Mouse (Mus musculus) intestine, embryonic 15.5 days (tissue): ENCODE data around the gene Ctso. TPM values are rescaled to one million over a fixed set of nuclear protein-coding genes. Genes with fewer than 3 reads are reported as not detected.

Source experiments
- ATAC-seq: fragments of 200-750 bp; cut with Nextera tagmentation; 2 replicates; pipeline ENCODE4 v1.8.0; 2017; ENCODE audit warnings: moderate TSS enrichment, moderate library complexity
- H3K27ac ChIP-seq: fragments of 300-500 bp; sonication (generic); 2 replicates; pipeline ENCODE4 v1.5.1; 2015; ENCODE audit warnings: mild to moderate bottlenecking, inconsistent platforms
- H3K27me3 ChIP-seq: fragments of 300-500 bp; sonication (generic); replicated peaks from 2 replicates; pipeline ENCODE4 v1.6.1; 2015; ENCODE audit warnings: inconsistent platforms
- H3K36me3 ChIP-seq: fragments of 300-500 bp; sonication (generic); 2 replicates; pipeline ENCODE4 v1.6.1; 2015; ENCODE audit warnings: inconsistent platforms
- H3K4me1 ChIP-seq: fragments of 300-500 bp; sonication (generic); replicated peaks from 2 replicates; pipeline ENCODE4 v1.6.1; 2015; ENCODE audit warnings: inconsistent platforms
- H3K4me2 ChIP-seq: fragments of 300-500 bp; sonication (generic); replicated peaks from 2 replicates; pipeline ENCODE4 v1.6.1; 2015; ENCODE audit warnings: mild to moderate bottlenecking, inconsistent platforms
- H3K4me3 ChIP-seq: fragments of 300-500 bp; sonication (generic); replicated peaks from 2 replicates; pipeline ENCODE4 v1.5.1; 2015; ENCODE audit warnings: inconsistent platforms
- H3K9ac ChIP-seq: fragments of 300-500 bp; sonication (generic); 2 replicates; pipeline ENCODE4 v1.6.1; 2015; ENCODE audit warnings: inconsistent platforms
- H3K9me3 ChIP-seq: fragments of 300-500 bp; sonication (generic); 2 replicates; pipeline ENCODE4 v1.6.1; 2016; ENCODE audit warnings: inconsistent platforms
- WGBS: fragments of 180-500 bp; shearing (Covaris S2); methylation state at CpG from one replicate; pipeline ENCODE4 v1.1.7; 2015; 5-methylcytosine and 5-hydroxymethylcytosine counted together
- polyA plus RNA-seq: library from polyadenylated mRNA; unstranded; fragments of >200 nt; fragmentation: Nextera tagmentation; extraction: Ambion mirVana; gene quantifications from 2 replicates; pipeline ENCODE4 v1.2.1, GENCODE M21; 2015

Ctso gene
- polyA plus RNA-seq, 1 experiment from 2014 or later: 19.2 TPM

- Histone ChIP-seq H3K27ac (no peak overlapping the region), H3K27me3 (no peaks in the 10 kb centered on the region), H3K9ac (no peak overlapping the region), H3K9me3 (no peaks in the 10 kb centered on the region), H3K4me3 (no peak overlapping the region), H3K36me3 (no peaks in the 10 kb centered on the region), H3K4me2 (no peak overlapping the region), H3K4me1 (no peaks in the 10 kb centered on the region)
- 49% methylated on average over 9 of the region's 9 CpGs for WGBS
- ATAC-seq: no peak
Measured at GRCm38 (mm10) chr3:81926764-81927325, 5.6 kb upstream of the Ctso start.

GRCm38 (mm10) chr3:81929073-81929472, 3.3 kb upstream of the Ctso start:
- Histone ChIP-seq H3K36me3 (no peaks in the 10 kb centered on the region), H3K9ac (no peak overlapping the region), H3K4me1 (no peaks in the 10 kb centered on the region), H3K27me3 (no peaks in the 10 kb centered on the region), H3K4me3 (no peak overlapping the region), H3K27ac (no peak overlapping the region), H3K9me3 (no peaks in the 10 kb centered on the region), H3K4me2 (no peak overlapping the region)
- 88% methylated on average over 1 of the region's 1 CpGs for WGBS
- no peak for ATAC-seq

DNA sequence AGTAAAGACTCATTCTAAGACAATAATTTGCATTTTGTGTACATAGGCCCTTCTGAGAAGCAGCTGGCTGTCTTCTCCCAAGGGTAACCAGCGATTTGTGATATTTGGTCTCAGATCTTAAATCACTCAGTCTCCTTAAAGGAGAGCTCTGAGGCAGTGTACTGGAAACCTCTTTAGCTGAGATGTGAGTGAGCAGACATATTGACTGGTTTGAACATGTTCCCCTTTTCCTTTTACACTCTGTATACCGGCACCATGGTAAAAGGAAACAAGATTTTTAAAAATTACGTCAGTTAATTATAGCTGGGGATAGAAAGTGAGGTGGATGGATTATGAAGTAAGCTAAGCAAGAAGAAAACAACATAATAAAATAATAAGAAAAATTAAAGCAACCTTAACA, 706 bp upstream of the Ctso start:
- WGBS: 75% methylated on average over 3 of the region's 3 CpGs

GRCm38 (mm10) chr3:81933348-81933747, 947 bp downstream of the Ctso start:
- Histone ChIP-seq H3K4me2 (no peak overlapping the region), H3K27me3 (no peaks in the 10 kb centered on the region), H3K4me1 (no peaks in the 10 kb centered on the region), H3K36me3 (no peaks in the 10 kb centered on the region), H3K9ac (no peak overlapping the region), H3K9me3 (no peaks in the 10 kb centered on the region), H3K4me3 (no peak overlapping the region), H3K27ac (no peak overlapping the region)
- no peak for ATAC-seq
- 72% methylated on average over 4 of the region's 4 CpGs for WGBS

More for the DNA sequence above, 706 bp upstream of the Ctso start:
- Histone ChIP-seq H3K9ac (no peak overlapping the region), H3K36me3 (no peaks in the 10 kb centered on the region), H3K27ac (no peak overlapping the region), H3K9me3 (no peaks in the 10 kb centered on the region), H3K27me3 (no peaks in the 10 kb centered on the region), H3K4me2 (no peak overlapping the region), H3K4me1 (no peaks in the 10 kb centered on the region), H3K4me3 (no peak overlapping the region)
- no peak for ATAC-seq

DNA sequence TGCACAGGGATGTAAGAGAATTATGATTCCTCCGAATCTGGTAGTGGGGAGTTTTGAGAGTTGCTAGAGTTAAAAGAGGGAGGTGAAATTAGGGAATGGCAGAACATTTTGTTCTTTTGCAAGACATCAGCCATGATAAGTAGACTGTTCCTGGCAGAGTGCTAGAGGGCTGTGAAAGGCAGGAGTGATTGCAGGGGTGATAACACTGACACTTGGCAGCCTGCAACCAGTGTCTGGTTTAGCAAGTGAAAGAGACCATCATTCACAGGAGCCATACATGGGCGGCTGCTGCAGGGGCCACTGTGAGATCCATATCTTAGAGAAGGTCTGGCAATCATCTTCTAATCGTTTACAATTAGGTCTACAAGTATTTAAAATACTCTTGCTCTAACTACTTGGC, 6.5 kb downstream of the Ctso start:
- peak; percentile 62; the same call in 1 of the 2 replicates for ATAC-seq
- Histone ChIP-seq H3K4me3 (no peak overlapping the region), H3K9me3 (no peaks in the 10 kb centered on the region), H3K27ac (no peak overlapping the region), H3K4me1 (no peaks in the 10 kb centered on the region), H3K27me3 (no peaks in the 10 kb centered on the region), H3K4me2 (no peak overlapping the region), H3K36me3 (no peaks in the 10 kb centered on the region), H3K9ac (no peak overlapping the region)
- WGBS: 33% methylated on average over 3 of the region's 3 CpGs

GRCm38 (mm10) chr3:81942341-81942740, 9.9 kb downstream of the Ctso start:
- no peak for ATAC-seq
- Histone ChIP-seq H3K9ac (no peak overlapping the region), H3K27me3 (no peaks in the 10 kb centered on the region), H3K4me1 (no peaks in the 10 kb centered on the region), H3K9me3 (no peaks in the 10 kb centered on the region), H3K27ac (no peak overlapping the region), H3K4me3 (no peak overlapping the region), H3K36me3 (no peaks in the 10 kb centered on the region), H3K4me2 (no peak overlapping the region)
- WGBS: 89% methylated on average over 3 of the region's 3 CpGs

DNA sequence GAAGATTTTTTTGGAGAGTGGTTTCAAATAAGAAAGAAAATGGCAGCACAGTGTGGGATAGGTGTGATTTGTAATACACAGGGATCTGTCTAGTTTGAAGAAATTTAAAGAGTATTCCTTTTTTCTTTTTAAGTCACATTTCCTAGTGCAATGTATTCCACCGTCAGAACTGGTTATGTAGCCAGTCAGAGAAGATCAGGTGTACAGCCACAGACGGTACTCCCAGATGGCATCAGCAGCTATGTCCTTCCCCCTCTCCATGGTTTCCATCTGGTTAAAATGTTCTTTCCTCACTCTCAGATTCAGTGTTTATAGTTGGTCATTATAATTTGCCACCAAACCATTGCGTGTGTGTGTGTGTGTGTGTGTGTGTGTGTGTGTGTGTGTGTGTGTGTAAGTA, 10.7 kb downstream of the Ctso start:
- H3K4me1 ChIP-seq: no peaks in the 10 kb centered on the region
- H3K36me3 ChIP-seq: no peaks in the 10 kb centered on the region
- H3K9me3 ChIP-seq: no peaks in the 10 kb centered on the region
- H3K27ac ChIP-seq: no peak overlapping the region
- H3K9ac ChIP-seq: no peak overlapping the region
- no peak overlapping the region for H3K4me3 ChIP-seq
- no peak overlapping the region for H3K4me2 ChIP-seq
- ATAC-seq: no peak
- 89% methylated on average over 3 of the region's 3 CpGs for WGBS
- H3K27me3 ChIP-seq: no peaks in the 10 kb centered on the region

DNA sequence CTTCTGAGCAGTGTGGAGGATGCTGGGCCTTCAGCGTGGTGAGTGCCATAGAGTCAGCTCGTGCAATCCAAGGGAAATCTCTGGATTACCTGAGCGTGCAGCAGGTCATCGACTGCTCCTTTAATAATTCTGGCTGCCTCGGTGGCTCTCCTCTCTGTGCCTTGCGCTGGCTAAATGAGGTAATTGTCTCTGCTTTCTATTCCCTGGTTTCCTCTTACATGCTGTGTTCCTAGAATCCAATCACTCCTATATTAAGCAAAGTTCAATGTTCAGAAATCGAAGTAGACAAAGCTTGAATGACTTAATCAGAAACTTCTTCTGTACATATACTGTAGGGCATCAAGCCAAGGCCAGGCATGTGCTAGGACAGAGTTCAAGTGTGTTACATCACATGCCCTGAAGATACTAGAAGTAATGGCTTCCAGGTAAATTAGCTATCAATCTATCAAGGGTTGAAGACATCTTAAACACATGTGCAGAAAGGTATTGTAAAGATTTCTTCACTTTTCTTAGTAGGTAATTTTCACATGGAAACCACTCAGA, 12.5 kb downstream of the Ctso start:
- Histone ChIP-seq H3K9ac (no peak overlapping the region), H3K4me2 (no peak overlapping the region), H3K4me3 (no peak overlapping the region), H3K9me3 (no peaks in the 10 kb centered on the region), H3K27me3 (no peaks in the 10 kb centered on the region), H3K36me3 (no peaks in the 10 kb centered on the region), H3K27ac (no peak overlapping the region), H3K4me1 (no peaks in the 10 kb centered on the region)
- no peak for ATAC-seq
- 88% methylated on average over 7 of the region's 7 CpGs for WGBS

DNA sequence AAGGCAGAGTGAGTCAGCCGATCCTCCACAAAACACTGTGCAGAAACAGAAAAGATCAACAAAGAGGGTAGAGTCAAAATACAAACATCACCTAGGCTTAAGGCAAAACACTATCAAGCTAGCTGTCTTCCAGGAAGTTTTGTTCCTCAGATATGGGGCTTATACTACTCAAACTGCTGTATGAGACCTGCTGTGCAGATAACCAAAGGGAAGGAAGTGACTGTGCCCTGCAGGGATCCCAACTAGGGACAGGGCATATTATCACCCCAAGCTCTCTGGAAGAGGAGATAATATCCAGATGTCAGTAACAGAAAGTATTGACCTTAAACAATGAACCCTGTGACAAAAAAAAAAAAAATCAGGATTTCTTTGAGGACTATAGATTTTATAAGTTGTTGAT, 16.6 kb downstream of the Ctso start:
- no peak overlapping the region for H3K27ac ChIP-seq
- H3K4me1 ChIP-seq: no peaks in the 10 kb centered on the region
- H3K9me3 ChIP-seq: no peaks in the 10 kb centered on the region
- H3K4me3 ChIP-seq: no peak overlapping the region
- no peaks in the 10 kb centered on the region for H3K27me3 ChIP-seq
- no peak for ATAC-seq
- 83% methylated on average over 1 of the region's 1 CpGs for WGBS
- no peak overlapping the region for H3K9ac ChIP-seq
- no peaks in the 10 kb centered on the region for H3K36me3 ChIP-seq
- no peak overlapping the region for H3K4me2 ChIP-seq

DNA sequence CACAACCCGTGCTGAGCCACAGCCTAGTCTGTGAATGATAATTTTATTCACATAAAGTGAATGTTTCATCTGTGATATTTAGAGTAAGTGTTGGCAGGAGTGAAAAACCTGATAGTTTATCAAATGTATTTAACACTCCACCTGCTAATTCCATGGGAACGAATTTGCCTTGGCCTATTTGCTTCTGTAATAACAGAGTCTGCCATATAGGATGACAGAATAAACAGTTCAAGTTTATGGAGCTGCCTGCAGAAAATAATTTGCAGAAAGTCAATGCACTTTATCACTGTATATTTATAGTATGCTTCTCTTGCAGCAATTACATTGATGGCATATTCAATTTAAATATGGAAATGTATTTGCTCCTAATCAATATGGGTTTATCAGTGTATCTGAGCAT, 19.4 kb downstream of the Ctso start:
- Histone ChIP-seq H3K4me2 (no peak overlapping the region), H3K4me1 (no peaks in the 10 kb centered on the region), H3K27ac (no peak overlapping the region), H3K9me3 (no peaks in the 10 kb centered on the region), H3K4me3 (no peak overlapping the region), H3K36me3 (no peaks in the 10 kb centered on the region), H3K9ac (no peak overlapping the region), H3K27me3 (no peaks in the 10 kb centered on the region)
- 57% methylated on average over 2 of the region's 2 CpGs for WGBS
- no peak for ATAC-seq

- H3K9ac ChIP-seq: no peak overlapping the region
- H3K36me3 ChIP-seq: no peaks in the 10 kb centered on the region
- 88% methylated on average over 5 of the region's 5 CpGs for WGBS
- ATAC-seq: no peak
- no peaks in the 10 kb centered on the region for H3K4me1 ChIP-seq
- H3K4me2 ChIP-seq: no peak overlapping the region
- no peak overlapping the region for H3K4me3 ChIP-seq
- no peaks in the 10 kb centered on the region for H3K9me3 ChIP-seq
- H3K27ac ChIP-seq: no peak overlapping the region
- H3K27me3 ChIP-seq: no peaks in the 10 kb centered on the region
Measured at GRCm38 (mm10) chr3:81957484-81957883, 25.1 kb downstream of the Ctso start.

- 85% methylated on average over 5 of the region's 5 CpGs for WGBS
- Histone ChIP-seq H3K36me3 (no peaks in the 10 kb centered on the region), H3K27ac (no peak overlapping the region), H3K4me3 (no peak overlapping the region), H3K9me3 (no peaks in the 10 kb centered on the region), H3K4me2 (no peak overlapping the region), H3K27me3 (no peaks in the 10 kb centered on the region), H3K9ac (no peak overlapping the region), H3K4me1 (no peaks in the 10 kb centered on the region)
- no peak for ATAC-seq
Measured at GRCm38 (mm10) chr3:81961336-81961735, 28.9 kb downstream of the Ctso start.

GRCm38 (mm10) chr3:81963768-81964167, 31.4 kb downstream of the Ctso start:
- WGBS: 81% methylated on average over 5 of the region's 5 CpGs
- H3K4me2 ChIP-seq: no peak overlapping the region
- H3K27ac ChIP-seq: no peak overlapping the region
- no peaks in the 10 kb centered on the region for H3K4me1 ChIP-seq
- H3K36me3 ChIP-seq: no peaks in the 10 kb centered on the region
- no peak overlapping the region for H3K9ac ChIP-seq
- no peaks in the 10 kb centered on the region for H3K9me3 ChIP-seq
- ATAC-seq: no peak
- H3K27me3 ChIP-seq: no peaks in the 10 kb centered on the region
- H3K4me3 ChIP-seq: no peak overlapping the region
